ENCODE assay signal across 19 mouse cellular contexts in genomic region chr2:124162001-124162599, GRCm38 (mm10).
DNase-seq lines count a peak whose midpoint lies in the region; ATAC-seq and TF ChIP-seq lines count a peak whose summit lies in the region.
"Had no signal": no experiment of that assay in that cellular context is flagged by ENCODE, and none has a peak within 500 bp of the region (broad histone marks: within the 10 kb centered on the region; RNA-seq: fewer than 3 reads in every experiment).

No protein-coding gene starts in this region.

- WGBS in forebrain, embryonic 10.5 days, result 43% methylated on average over 7 of the region's 7 CpGs
- 50% methylated on average over 7 of the region's 7 CpGs for WGBS in hindbrain, embryonic 11.5 days
- WGBS in midbrain, embryonic 15.5 days, result 28% methylated on average over 7 of the region's 7 CpGs

- no peak overlapping the region for H3K4me3 ChIP-seq in left cerebral cortex, adult 2 months
- H3K4me3 ChIP-seq in forebrain, embryonic 10.5 days, result no peak overlapping the region
- no peak overlapping the region for H3K4me3 ChIP-seq in hindbrain, embryonic 11.5 days (ENCODE audit: low read depth, low read length)
- no peak overlapping the region for H3K4me3 ChIP-seq in midbrain, embryonic 15.5 days
- H3K4me3 ChIP-seq: embryonic facial prominence, embryonic 15.5 days; heart, embryonic 15.5 days; megakaryocyte, embryonic 14.5 days had no signal

- no peak overlapping the region for H3K9ac ChIP-seq in hindbrain, embryonic 11.5 days (ENCODE audit: low read depth, low read length)
- H3K9ac ChIP-seq in midbrain, embryonic 15.5 days, result no peak overlapping the region
- H3K9ac ChIP-seq: embryonic facial prominence, embryonic 15.5 days; heart, embryonic 15.5 days; liver, postnatal 0 days had no signal

- no peaks in the 10 kb centered on the region for H3K36me3 ChIP-seq in forebrain, embryonic 10.5 days (replicated peaks)
- H3K36me3 ChIP-seq in hindbrain, embryonic 11.5 days (ENCODE audit: control insufficient read depth, insufficient read depth, low read length), result no peaks in the 10 kb centered on the region
- H3K36me3 ChIP-seq in midbrain, embryonic 15.5 days (replicated peaks), result no peaks in the 10 kb centered on the region
- H3K36me3 ChIP-seq: embryonic facial prominence, embryonic 15.5 days; heart, embryonic 15.5 days had no signal

- no peak overlapping the region for H3K27ac ChIP-seq in left cerebral cortex, adult 2 months
- peak overlapping the region; percentile 48; the same call in 1 of the 2 replicates for H3K27ac ChIP-seq in forebrain, embryonic 10.5 days
- H3K27ac ChIP-seq in hindbrain, embryonic 11.5 days (ENCODE audit: low read depth, low read length), result no peak overlapping the region
- H3K27ac ChIP-seq in midbrain, embryonic 15.5 days, result 0 out of 2 replicates have a peak overlapping the region, but pooled peaks have one; percentile 10
- H3K27ac ChIP-seq: embryonic facial prominence, embryonic 15.5 days; heart, embryonic 15.5 days had no signal

- no peaks in the 10 kb centered on the region for H3K27me3 ChIP-seq in forebrain, embryonic 10.5 days (ENCODE audit: poor library complexity, severe bottlenecking)
- H3K27me3 ChIP-seq in hindbrain, embryonic 11.5 days (ENCODE audit: control insufficient read depth, insufficient read depth, low read length), result no peaks in the 10 kb centered on the region
- no peaks in the 10 kb centered on the region for H3K27me3 ChIP-seq in midbrain, embryonic 15.5 days (replicated peaks)
- H3K27me3 ChIP-seq: embryonic facial prominence, embryonic 15.5 days; heart, embryonic 15.5 days; megakaryocyte, embryonic 14.5 days had no signal

- H3K9me3 ChIP-seq in forebrain, embryonic 10.5 days, result no peaks in the 10 kb centered on the region
- no peaks in the 10 kb centered on the region for H3K9me3 ChIP-seq in hindbrain, embryonic 11.5 days (ENCODE audit: control insufficient read depth, low read length)
- H3K9me3 ChIP-seq in midbrain, embryonic 15.5 days, result no peaks in the 10 kb centered on the region
- H3K9me3 ChIP-seq: embryonic facial prominence, embryonic 15.5 days; heart, embryonic 15.5 days had no signal

- no peak for TF ChIP-seq CTCF in left cerebral cortex, adult 2 months (IDR thresholded peaks at IDR 0.05)

- peaks cover 20% of the 10 kb centered on the region for H3K4me1 ChIP-seq in forebrain, embryonic 10.5 days
- no peaks in the 10 kb centered on the region for H3K4me1 ChIP-seq in hindbrain, embryonic 11.5 days (replicated peaks; ENCODE audit: control insufficient read depth, insufficient read depth, low read length)
- H3K4me1 ChIP-seq in midbrain, embryonic 15.5 days, result peaks cover 4% of the 10 kb centered on the region; the same call in 1 of the 2 replicates
- H3K4me1 ChIP-seq: embryonic facial prominence, embryonic 15.5 days; heart, embryonic 15.5 days; megakaryocyte, embryonic 14.5 days had no signal

- DNase-seq in left cerebral cortex, postnatal 4 days, result peak; percentile 3
- no peak for DNase-seq in left cerebral cortex, adult 2 months (ENCODE audit: extremely low spot score in 1 of 2, low spot score in 2 of 2)
- peak; percentile 30 for DNase-seq in forebrain, embryonic 10.5 days (ENCODE audit: extremely low spot score, low spot score)
- DNase-seq in hindbrain, embryonic 11.5 days (ENCODE audit: low spot score), result peak; percentile 28
- DNase-seq in Muller cell, postnatal 12 days (ENCODE audit: inconsistent ontology term), result no peak
- DNase-seq in adrenal gland, adult (ENCODE audit: inconsistent age in 2 of 2, low spot score in 1 of 2), result no peak
- no peak for DNase-seq in retina, embryonic 14.5 days (ENCODE audit: low spot score)
- DNase-seq: adrenal gland, postnatal 10 days; B cell, adult 2 months; cerebellum, postnatal 25 days; kidney, postnatal 14 days; liver, postnatal 0 days; right cerebral cortex, postnatal 4 days; thymus, postnatal 14 days had no signal

- H3K4me2 ChIP-seq in hindbrain, embryonic 11.5 days (replicated peaks; ENCODE audit: low read depth, low read length), result no peak overlapping the region
- H3K4me2 ChIP-seq in midbrain, embryonic 15.5 days, result no peak overlapping the region
- H3K4me2 ChIP-seq: embryonic facial prominence, embryonic 15.5 days; heart, embryonic 15.5 days had no signal

- intact Hi-C loops in left cerebral cortex, postnatal 4 days (cut with DNase I), result no loop called here
- intact Hi-C loops in left cerebral cortex, adult 2 months (cut with DNase I), result no loop called here

- ATAC-seq in hindbrain, embryonic 11.5 days (ENCODE audit: low FRiP score), result peak; percentile 66; the same call in 1 of the 2 replicates
- peak; percentile 73 for ATAC-seq in midbrain, embryonic 15.5 days (replicated peaks)
- ATAC-seq: intestine, embryonic 16.5 days; liver, postnatal 0 days had no signal

Comparison
In these comparisons a context has a peak if more than half of its experiments do, and no peak if none do; other contexts are left out.
1. DNase-seq: peak in left cerebral cortex, postnatal 4 days (single experiment), forebrain, embryonic 10.5 days (single experiment) and hindbrain, embryonic 11.5 days (single experiment); none in left cerebral cortex, adult 2 months (0 of 2), Muller cell, postnatal 12 days (single experiment), adrenal gland, adult (0 of 2) and retina, embryonic 14.5 days (single experiment).
2. H3K27ac ChIP-seq: peak in forebrain, embryonic 10.5 days (single experiment) and midbrain, embryonic 15.5 days (single experiment); none in left cerebral cortex, adult 2 months (single experiment) and hindbrain, embryonic 11.5 days (single experiment).